Mouse (Mus musculus) limb, embryonic 10.5 days (tissue): Measurements from ENCODE around the gene Ano3. TPM values are rescaled to one million over a fixed set of nuclear protein-coding genes. Genes with fewer than 3 reads are reported as not detected.

Source experiments
- DNase-seq: peaks from one replicate; pipeline ENCODE4 v3.0.0-alpha.2; 2017; ENCODE audit warnings: low spot score
- H3K27ac ChIP-seq: fragments of 300-500 bp; sonication (generic); 2 replicates; pipeline ENCODE4 v1.5.1; 2016; ENCODE audit warnings: mild to moderate bottlenecking
- H3K27me3 ChIP-seq: fragments of 300-500 bp; sonication (generic); 2 replicates; pipeline ENCODE4 v1.6.1; 2016; ENCODE audit warnings: low read depth, mild to moderate bottlenecking; ENCODE audit not compliant: poor library complexity, severe bottlenecking
- H3K36me3 ChIP-seq: fragments of 300-500 bp; sonication (generic); 2 replicates; pipeline ENCODE4 v1.6.1; 2016; ENCODE audit warnings: mild to moderate bottlenecking, moderate library complexity
- H3K4me1 ChIP-seq: fragments of 300-500 bp; sonication (generic); 2 replicates; pipeline ENCODE4 v1.6.1; 2016
- H3K4me3 ChIP-seq: fragments of 300-500 bp; sonication (generic); 2 replicates; pipeline ENCODE4 v1.5.1; 2016; ENCODE audit warnings: mild to moderate bottlenecking, moderate library complexity
- H3K9me3 ChIP-seq: fragments of 300-500 bp; sonication (generic); replicated peaks from 2 replicates; pipeline ENCODE4 v1.6.1; 2016; ENCODE audit warnings: mild to moderate bottlenecking
- WGBS: fragments of 180-500 bp; shearing (Covaris S2); methylation state at CpG from one replicate; pipeline ENCODE4 v1.1.7; 2016; 5-methylcytosine and 5-hydroxymethylcytosine counted together
- polyA plus RNA-seq: library from polyadenylated mRNA; unstranded; fragments of >200 nt; fragmentation: Nextera tagmentation; extraction: Ambion mirVana; gene quantifications from 2 replicates; pipeline ENCODE4 v1.2.1, GENCODE M21; 2016

Ano3 gene
- polyA plus RNA-seq, 1 experiment from 2014 or later: 0.24 TPM

- Histone ChIP-seq H3K4me3 (no peak overlapping the region), H3K9me3 (no peaks in the 10 kb centered on the region), H3K27me3 (no peaks in the 10 kb centered on the region), H3K4me1 (no peaks in the 10 kb centered on the region), H3K36me3 (no peaks in the 10 kb centered on the region), H3K27ac (no peak overlapping the region)
- no peak for DNase-seq
- 82% methylated on average over 2 of the region's 2 CpGs for WGBS
These were observed 41.2 kb downstream of the Ano3 start for GRCm38 (mm10) chr2:110909506-110909905.

GRCm38 (mm10) chr2:110906473-110906872, 44.2 kb downstream of the Ano3 start:
- DNase-seq: no peak
- WGBS: 76% methylated on average over 3 of the region's 3 CpGs
- Histone ChIP-seq H3K36me3 (no peaks in the 10 kb centered on the region), H3K27me3 (no peaks in the 10 kb centered on the region), H3K9me3 (no peaks in the 10 kb centered on the region), H3K4me1 (no peaks in the 10 kb centered on the region), H3K4me3 (no peak overlapping the region), H3K27ac (no peak overlapping the region)

GRCm38 (mm10) chr2:110896477-110897270, 54.0 kb downstream of the Ano3 start:
- WGBS: 92% methylated on average over 2 of the region's 2 CpGs
- H3K9me3 ChIP-seq: no peaks in the 10 kb centered on the region
- no peak overlapping the region for H3K27ac ChIP-seq
- H3K36me3 ChIP-seq: no peaks in the 10 kb centered on the region
- H3K4me3 ChIP-seq: no peak overlapping the region
- no peaks in the 10 kb centered on the region for H3K4me1 ChIP-seq
- no peaks in the 10 kb centered on the region for H3K27me3 ChIP-seq
- no peak for DNase-seq

- Histone ChIP-seq H3K27me3 (no peaks in the 10 kb centered on the region), H3K36me3 (no peaks in the 10 kb centered on the region), H3K27ac (no peak overlapping the region), H3K4me3 (no peak overlapping the region), H3K9me3 (no peaks in the 10 kb centered on the region), H3K4me1 (no peaks in the 10 kb centered on the region)
- DNase-seq: no peak
- WGBS: 90% methylated on average over 4 of the region's 4 CpGs
These were observed 79.1 kb downstream of the Ano3 start for GRCm38 (mm10) chr2:110871650-110872049.

GRCm38 (mm10) chr2:110865584-110865983, 85.1 kb downstream of the Ano3 start:
- no peaks in the 10 kb centered on the region for H3K27me3 ChIP-seq
- DNase-seq: no peak
- 52% methylated on average over 3 of the region's 3 CpGs for WGBS

GRCm38 (mm10) chr2:110863376-110863775, 87.3 kb downstream of the Ano3 start:
- DNase-seq: no peak
- no peaks in the 10 kb centered on the region for H3K36me3 ChIP-seq
- no peak overlapping the region for H3K4me3 ChIP-seq
- no peak overlapping the region for H3K27ac ChIP-seq
- no peaks in the 10 kb centered on the region for H3K27me3 ChIP-seq
- H3K4me1 ChIP-seq: no peaks in the 10 kb centered on the region
- 96% methylated on average over 4 of the region's 4 CpGs for WGBS
- no peaks in the 10 kb centered on the region for H3K9me3 ChIP-seq

More at GRCm38 (mm10) chr2:110865584-110865983, 85.1 kb downstream of the Ano3 start:
- no peaks in the 10 kb centered on the region for H3K9me3 ChIP-seq
- H3K27ac ChIP-seq: no peak overlapping the region
- no peaks in the 10 kb centered on the region for H3K36me3 ChIP-seq
- no peak overlapping the region for H3K4me3 ChIP-seq
- H3K4me1 ChIP-seq: no peaks in the 10 kb centered on the region

GRCm38 (mm10) chr2:110839559-110840243, 111.0 kb downstream of the Ano3 start:
- 69% methylated on average over 7 of the region's 7 CpGs for WGBS
- DNase-seq: no peak
- H3K4me3 ChIP-seq: no peak overlapping the region
- H3K4me1 ChIP-seq: no peaks in the 10 kb centered on the region
- H3K36me3 ChIP-seq: no peaks in the 10 kb centered on the region
- H3K9me3 ChIP-seq: no peaks in the 10 kb centered on the region
- H3K27ac ChIP-seq: no peak overlapping the region
- no peaks in the 10 kb centered on the region for H3K27me3 ChIP-seq

GRCm38 (mm10) chr2:110816189-110816588, 134.5 kb downstream of the Ano3 start:
- DNase-seq: no peak
- Histone ChIP-seq H3K27me3 (no peaks in the 10 kb centered on the region), H3K9me3 (no peaks in the 10 kb centered on the region), H3K27ac (no peak overlapping the region), H3K4me1 (no peaks in the 10 kb centered on the region), H3K4me3 (no peak overlapping the region), H3K36me3 (no peaks in the 10 kb centered on the region)

- Histone ChIP-seq H3K9me3 (no peaks in the 10 kb centered on the region), H3K27me3 (no peaks in the 10 kb centered on the region), H3K36me3 (no peaks in the 10 kb centered on the region), H3K27ac (no peak overlapping the region), H3K4me3 (no peak overlapping the region), H3K4me1 (no peaks in the 10 kb centered on the region)
- WGBS: 71% methylated on average over 1 of the region's 1 CpGs
- DNase-seq: no peak
These were observed 135.8 kb downstream of the Ano3 start for GRCm38 (mm10) chr2:110814964-110815363.

GRCm38 (mm10) chr2:110806302-110807093, 144.2 kb downstream of the Ano3 start:
- Histone ChIP-seq H3K27me3 (no peaks in the 10 kb centered on the region), H3K36me3 (no peaks in the 10 kb centered on the region), H3K4me1 (no peaks in the 10 kb centered on the region), H3K27ac (no peak overlapping the region), H3K4me3 (no peak overlapping the region), H3K9me3 (no peaks in the 10 kb centered on the region)
- 90% methylated on average over 5 of the region's 5 CpGs for WGBS
- DNase-seq: no peak

GRCm38 (mm10) chr2:110795928-110796327, 154.8 kb downstream of the Ano3 start:
- no peak overlapping the region for H3K4me3 ChIP-seq
- H3K27ac ChIP-seq: no peak overlapping the region
- no peaks in the 10 kb centered on the region for H3K9me3 ChIP-seq
- DNase-seq: no peak
- WGBS: 70% methylated on average over 1 of the region's 1 CpGs
- H3K4me1 ChIP-seq: no peaks in the 10 kb centered on the region
- H3K36me3 ChIP-seq: no peaks in the 10 kb centered on the region
- H3K27me3 ChIP-seq: no peaks in the 10 kb centered on the region

GRCm38 (mm10) chr2:110795433-110795832, 155.3 kb downstream of the Ano3 start:
- Histone ChIP-seq H3K27me3 (no peaks in the 10 kb centered on the region), H3K9me3 (no peaks in the 10 kb centered on the region), H3K4me1 (no peaks in the 10 kb centered on the region), H3K4me3 (no peak overlapping the region), H3K27ac (no peak overlapping the region), H3K36me3 (no peaks in the 10 kb centered on the region)
- 93% methylated on average over 3 of the region's 3 CpGs for WGBS
- no peak for DNase-seq

GRCm38 (mm10) chr2:110787396-110787795, 163.3 kb downstream of the Ano3 start:
- DNase-seq: no peak
- Histone ChIP-seq H3K36me3 (no peaks in the 10 kb centered on the region), H3K27ac (no peak overlapping the region), H3K4me1 (no peaks in the 10 kb centered on the region), H3K27me3 (no peaks in the 10 kb centered on the region), H3K9me3 (no peaks in the 10 kb centered on the region), H3K4me3 (no peak overlapping the region)
- WGBS: 87% methylated on average over 3 of the region's 3 CpGs
